Mouse (Mus musculus) v-Abl transformed pro-B cells (cell line): ENCODE measurements around the gene Mgarp.
"Not testable (repeated sequence)": the region's sequence is repeated elsewhere in the genome, so short reads cannot be mapped to it uniquely, and the experiment has no call there.

Source experiments
- in situ Hi-C, 2 experiments: fragments of 400-800 bp; cut with MboI; formaldehyde crosslinking; loops; one replicate each; pipeline ENCODE4 v1.15.1; 2025; ENCODE audit not compliant: unreplicated experiment in 2 of 2

Mgarp gene

GRCm38 (mm10) chr3:51399531-51399930 lies 3.0 kb upstream of the Mgarp start:
- in situ Hi-C loops: no loop called here

DNA sequence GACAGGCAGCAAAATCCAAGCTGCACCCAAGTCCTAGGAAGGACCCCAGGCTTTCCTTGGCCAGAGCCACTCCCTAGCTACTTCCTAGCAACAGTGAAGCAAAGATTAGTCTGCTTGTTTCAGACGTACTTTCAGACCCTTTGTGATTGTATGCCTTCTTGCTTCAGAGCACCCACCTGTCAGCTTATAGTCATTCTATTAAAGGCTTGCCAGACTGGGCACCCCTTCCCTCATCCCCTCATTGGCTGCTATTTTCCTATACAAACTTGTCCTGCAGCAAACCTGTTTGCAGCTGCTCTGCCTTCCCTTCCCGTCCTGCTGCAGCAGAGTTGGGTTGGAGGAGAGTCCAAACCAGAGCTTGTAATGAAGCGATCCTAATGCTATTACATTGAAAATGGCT lies 2.1 kb upstream of the Mgarp start:
- in situ Hi-C loops: no loop called here

- in situ Hi-C loops: no loop called here
These were observed 1.3 kb upstream of the Mgarp start for GRCm38 (mm10) chr3:51397700-51398299.

DNA sequence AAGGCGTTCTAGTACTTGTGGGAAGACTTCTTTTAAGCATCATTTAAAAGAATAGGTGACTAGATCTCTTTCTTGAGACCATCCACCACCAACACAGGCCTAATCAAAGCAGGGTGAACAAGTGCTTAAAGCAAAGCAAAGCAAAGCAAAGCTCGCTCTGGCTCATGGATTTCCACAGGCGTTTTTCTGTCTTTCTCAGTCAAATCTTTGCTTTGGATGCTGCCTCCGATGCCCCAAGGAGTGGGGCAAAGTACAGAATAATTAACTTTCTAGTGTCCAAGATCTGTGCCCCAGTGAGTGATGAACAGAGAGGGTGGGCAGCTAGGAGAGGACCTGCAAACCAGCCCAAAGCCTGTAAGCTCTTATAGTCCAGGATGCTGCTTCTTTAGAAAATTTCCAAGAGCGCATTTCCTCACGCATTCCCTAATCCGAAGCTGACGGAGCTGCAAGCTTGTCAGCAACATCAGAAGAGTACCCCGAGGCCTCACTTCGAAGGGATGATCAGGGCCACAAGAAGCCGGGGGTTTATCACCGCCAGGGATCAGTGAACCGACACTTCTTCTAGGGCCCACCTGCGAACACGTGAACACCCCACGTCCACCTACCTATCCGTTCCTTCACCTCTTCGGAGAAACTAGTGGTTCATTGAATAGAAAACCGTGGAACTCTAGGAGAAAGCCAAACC lies 935 bp downstream of the Mgarp start:
- in situ Hi-C loops: no loop called here

GRCm38 (mm10) chr3:51394881-51395280 lies 1.7 kb downstream of the Mgarp start:
- in situ Hi-C loops: no loop called here

DNA sequence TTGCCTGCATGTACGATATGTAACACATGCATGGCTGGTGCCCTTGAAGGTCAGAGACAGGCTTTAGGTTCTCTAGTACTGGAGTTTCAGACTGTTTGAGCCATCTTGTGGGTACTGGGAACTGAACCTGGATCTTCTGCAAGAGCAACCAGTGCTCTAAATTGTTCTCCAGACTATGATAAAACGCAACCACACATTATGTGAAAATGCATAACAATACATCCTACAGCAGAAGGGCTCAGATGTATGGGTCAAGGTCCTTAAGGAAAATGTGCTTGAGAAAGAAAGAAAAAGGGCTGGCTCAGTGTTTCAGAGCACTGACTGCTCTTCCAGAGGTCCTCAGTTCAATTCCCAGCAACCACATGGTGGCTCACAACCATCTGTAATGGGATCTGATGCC lies 2.9 kb downstream of the Mgarp start:
- in situ Hi-C loops: no loop called here

DNA sequence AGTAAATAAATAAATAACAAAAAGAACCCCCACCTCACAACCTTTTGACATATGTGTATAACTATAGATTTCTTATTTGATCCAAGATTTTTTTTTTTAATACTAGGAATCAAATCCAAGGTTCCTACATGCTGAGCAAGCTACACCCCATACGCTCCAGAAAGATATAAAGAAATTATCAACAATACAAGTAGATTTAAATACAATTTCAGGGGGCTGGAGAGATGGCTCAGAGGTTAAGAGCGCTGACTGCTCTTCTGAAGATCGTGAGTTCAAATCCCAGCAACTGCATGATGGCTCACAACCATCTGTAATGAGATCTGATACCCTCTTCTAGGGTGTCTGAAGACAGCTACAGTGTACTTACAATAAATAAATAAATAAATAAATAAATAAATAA lies 3.5 kb downstream of the Mgarp start:
- in situ Hi-C loops: not testable (repeated sequence)

DNA sequence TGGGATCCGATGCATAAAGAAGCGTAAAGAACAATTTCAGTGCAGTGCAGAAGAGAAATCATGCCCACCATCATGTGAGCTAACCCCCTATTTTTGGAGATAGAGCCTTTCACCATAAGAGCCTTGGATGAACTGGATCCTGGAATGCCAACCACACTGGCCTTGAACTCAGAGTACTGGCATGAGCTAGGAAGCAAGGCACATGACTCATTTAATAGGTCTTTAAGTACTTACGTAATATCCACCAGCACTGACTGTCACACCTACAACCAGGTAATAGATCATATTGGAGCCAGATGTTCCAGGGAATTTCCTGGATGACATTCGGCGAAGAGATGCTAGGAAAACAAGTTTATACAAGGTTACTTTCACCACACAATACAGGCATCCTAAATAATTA lies 4.9 kb downstream of the Mgarp start:
- in situ Hi-C loops: no loop called here

- in situ Hi-C loops: no loop called here
These were observed 5.4 kb downstream of the Mgarp start for GRCm38 (mm10) chr3:51391095-51391494.

- in situ Hi-C loops: no loop called here
These were observed 7.6 kb downstream of the Mgarp start for GRCm38 (mm10) chr3:51388904-51389303.

- in situ Hi-C loops: no loop called here
These were observed 8.6 kb downstream of the Mgarp start for GRCm38 (mm10) chr3:51387868-51388381.

DNA sequence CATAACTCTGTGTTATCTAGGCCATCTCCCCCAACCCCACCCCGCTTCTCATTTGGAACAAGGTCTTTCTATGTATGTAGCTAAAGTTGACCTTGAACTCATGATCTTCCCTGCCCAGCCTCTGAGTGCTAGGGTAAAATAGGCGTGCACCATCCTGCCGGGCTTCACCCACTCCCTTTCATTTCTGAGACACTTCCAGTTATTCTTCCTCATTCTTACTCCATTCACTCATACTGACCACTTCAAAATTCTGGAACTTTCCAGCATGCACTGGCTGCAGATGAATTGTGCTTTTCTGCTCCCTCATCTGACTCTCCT lies 9.4 kb downstream of the Mgarp start:
- in situ Hi-C loops: no loop called here

DNA sequence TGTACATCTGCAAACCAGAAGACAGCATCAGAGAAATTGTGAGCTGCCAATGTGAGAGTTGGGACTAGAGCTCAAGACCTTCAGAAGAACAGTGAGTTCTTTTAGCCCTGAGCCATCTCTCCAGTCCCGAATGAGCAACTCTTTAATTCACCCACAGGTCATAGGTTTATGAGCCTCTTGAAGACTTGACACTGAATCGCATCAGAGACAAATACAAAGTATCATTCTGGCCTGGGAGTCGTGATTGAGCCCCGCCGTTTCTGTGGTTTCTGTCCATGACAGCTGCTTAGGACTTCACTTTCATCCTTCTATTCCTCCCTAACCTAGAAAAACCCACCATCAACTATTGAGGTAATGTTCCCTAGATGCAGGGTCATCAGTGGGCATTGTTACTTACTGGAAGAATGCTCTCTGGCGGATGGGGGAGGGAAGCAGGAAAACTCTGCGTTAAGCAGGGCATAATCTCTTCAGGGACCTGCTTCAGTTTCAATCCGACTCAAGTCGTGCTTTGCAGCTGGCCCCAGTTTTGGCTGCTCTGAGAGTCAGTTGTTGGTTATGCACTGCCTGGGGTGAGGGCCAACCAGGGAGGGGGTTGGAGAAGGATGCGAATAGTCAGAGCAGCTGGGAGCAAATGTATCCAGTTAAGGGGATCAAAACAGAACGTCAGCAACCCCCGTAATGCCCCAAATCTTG lies 10.0 kb downstream of the Mgarp start:
- in situ Hi-C loops: no loop called here

DNA sequence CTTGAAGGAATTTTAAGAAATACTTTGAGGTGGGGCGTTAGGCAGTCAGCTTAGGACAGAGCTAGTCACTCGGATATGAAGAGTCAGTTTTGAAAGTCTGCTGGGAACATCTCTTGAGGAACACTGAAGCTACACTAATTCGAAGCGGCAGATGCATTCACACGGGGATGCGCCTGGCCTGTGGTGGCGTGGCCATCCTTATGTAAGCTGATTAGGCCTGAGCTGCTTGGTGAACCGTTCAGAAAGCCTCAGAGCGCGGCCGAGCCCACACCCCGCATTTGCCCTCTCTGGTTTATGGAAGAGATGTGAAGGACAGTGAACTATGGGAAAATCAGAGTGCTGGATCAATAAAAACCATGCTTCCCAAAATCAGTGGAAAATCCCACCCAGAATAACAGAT lies 13.1 kb downstream of the Mgarp start:
- in situ Hi-C loops: no loop called here

DNA sequence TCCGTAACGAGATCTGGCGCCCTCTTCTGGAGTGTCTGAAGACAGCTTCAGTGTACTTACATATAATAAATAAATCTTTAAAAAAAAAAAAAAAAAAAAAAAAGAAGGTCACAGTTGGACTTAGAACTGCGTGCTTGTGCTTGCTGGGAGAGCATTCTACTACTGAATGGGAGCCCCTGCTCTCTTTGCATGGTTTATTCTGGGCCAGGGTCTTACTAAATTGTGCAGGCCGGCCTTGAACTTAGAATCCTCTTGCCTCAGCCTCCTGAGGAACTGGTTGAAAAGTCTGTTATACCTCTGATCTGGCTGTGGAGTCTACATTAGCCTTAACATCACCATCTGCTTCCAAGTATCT lies 15.9 kb downstream of the Mgarp start:
- in situ Hi-C loops: no loop called here

DNA sequence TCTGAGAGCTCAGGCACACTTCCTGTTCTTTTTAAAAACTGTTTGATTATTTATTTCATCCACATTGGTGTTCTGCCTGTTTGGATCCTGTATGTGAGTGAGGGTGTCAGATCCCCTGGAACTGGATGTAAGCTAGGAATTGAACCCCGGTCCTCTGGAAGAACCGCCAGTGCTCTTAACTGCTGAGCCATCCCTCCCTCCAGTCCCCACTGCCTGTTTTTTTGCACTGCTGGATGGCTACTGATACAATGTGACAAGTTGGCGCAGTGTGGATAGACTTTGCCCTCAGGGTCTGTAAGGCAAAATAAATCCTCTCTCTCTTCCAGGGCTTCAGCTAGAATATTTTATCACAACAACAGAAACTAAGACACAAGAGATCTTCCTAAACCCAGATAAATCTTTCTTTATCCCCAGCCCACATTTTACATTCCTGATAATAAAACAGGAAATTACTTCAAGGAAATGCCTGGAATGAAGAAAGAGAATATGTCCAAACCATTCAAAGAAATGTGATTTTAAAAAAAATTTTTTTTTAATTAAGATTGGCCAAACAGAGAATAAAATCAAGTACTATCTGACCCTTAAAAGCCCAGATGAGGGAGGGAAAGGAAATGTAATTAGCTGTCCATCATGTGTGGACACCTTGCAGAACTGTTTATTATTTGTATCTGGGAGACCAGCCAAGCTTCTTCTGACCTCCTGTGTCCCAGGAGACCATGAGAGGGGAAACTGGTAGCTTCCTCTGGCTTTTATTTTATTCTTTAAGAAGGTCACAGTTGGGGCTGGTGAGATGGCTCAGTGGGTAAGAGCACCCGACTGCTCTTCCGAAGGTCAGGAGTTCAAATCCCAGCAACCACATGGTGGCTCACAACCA lies 16.5 kb downstream of the Mgarp start:
- in situ Hi-C loops: loop anchor here (5.0 to 10.0 kb wide), 7 partner anchors 32 to 862 kb away; partner anchors contain the start of genes Rab33b (in 1 of the 2) and Setd7 (in 1 of the 2)

DNA sequence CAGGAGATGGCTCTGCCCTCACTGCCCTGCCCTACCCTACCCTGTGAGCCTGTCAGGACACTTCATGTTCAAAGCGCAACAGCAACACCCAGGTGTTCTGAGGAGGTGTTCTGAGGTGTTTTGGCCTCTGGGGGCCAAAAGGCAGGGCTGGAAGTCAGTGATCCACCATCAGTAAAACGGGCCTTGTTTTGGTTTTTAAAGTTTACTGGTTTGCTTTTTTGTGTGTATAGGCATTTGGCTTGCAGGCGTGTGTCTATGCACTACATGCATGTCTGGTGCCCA lies 17.9 kb downstream of the Mgarp start:
- in situ Hi-C loops: loop anchor here (5.0 to 10.0 kb wide), 7 partner anchors 34 to 864 kb away; partner anchors contain the start of genes Rab33b (in 1 of the 2) and Setd7 (in 1 of the 2)

DNA sequence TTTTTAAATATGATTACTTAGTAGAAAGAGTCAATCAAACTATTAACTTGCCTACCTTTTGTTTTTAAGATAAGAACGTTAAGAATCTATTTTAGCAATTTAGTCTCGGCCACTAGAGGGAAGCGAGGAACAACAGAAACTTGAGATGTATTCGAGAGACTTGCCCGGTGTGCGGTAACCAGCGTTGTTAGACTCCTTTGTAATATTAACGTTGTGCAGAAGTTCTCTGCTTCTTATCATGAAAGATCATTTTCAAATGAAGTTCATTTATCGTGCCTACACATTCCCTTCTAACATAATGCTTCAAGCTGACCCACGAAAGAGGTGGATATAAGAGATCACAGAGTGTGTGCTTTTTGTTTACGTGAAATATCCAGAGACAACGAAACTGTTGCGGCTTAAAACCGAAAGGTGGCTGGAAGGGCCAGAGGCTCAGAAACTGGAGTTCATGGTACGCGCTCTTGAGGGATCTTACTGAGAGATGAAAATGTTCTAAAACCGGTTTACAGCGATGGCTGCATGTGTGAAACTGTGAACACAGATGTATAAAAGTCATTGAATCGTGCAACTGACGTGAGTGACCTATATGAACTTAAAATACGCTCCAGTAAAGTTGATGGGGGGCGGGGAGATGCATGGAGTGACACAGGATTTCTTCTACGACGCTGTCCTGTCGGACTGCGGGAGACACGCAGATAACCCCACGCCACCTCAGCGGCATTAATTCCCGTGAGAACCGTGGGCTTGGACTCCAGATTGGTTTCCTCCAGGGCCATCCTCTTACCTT lies 18.5 kb downstream of the Mgarp start:
- in situ Hi-C loops: loop anchor here (5.0 to 10.0 kb wide), 7 partner anchors 34 to 864 kb away; partner anchors contain the start of genes Rab33b (in 1 of the 2) and Setd7 (in 1 of the 2)

DNA sequence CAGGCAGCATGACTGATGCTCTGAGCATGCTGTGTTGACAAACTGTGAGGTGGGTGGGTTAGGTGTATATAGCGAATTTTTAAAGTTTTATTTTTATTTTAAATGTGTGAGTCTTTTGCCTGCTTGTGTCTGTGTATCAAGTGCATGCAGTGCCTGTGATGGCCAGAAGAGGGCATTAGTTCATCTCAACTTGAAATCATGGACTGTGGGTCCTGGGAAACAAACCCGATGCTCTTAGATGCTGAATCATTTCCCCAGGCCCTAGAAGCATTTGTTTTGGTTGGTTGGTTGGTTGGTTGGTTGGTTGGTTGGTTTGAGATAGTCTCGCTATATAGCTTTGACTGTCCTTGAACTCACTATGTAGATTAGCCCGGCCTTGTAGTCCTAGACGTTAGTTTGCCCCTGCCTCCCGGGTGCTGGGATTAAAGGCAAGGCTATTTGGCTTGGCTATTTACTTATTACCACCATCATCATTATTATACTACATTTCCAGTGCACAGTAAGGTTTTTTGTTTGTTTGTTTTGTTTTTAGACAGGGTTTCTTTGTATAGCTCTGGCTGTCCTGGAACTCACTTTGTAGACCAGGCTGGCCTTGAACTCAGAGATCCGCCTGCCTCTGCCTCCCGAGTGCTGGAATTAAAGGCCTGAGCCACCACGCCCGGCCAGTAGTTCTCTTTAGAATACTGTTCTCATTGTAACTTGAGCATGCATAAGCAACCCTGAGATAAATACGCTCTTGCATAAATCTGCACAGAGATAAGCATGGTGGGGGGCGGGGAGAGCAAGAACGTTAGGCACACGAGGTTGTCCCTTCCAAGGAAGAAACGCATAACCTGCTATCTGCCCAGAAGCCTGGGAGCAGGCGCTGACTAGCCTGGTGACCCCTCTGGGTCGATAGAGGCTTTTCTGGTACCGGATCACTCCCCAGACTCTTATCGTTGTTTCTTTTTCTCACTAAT lies 21.0 kb downstream of the Mgarp start:
- in situ Hi-C loops: loop anchor here (5.0 to 10.0 kb wide), 7 partner anchors 37 to 867 kb away; partner anchors contain the start of genes Rab33b (in 1 of the 2) and Setd7 (in 1 of the 2)
